In genomic region chr6:114935362-114935761, GRCm38 (mm10) we compare ENCODE assay signal across 21 mouse cellular contexts. TPM values are rescaled to one million over a fixed set of nuclear protein-coding genes. Genes with fewer than 3 reads are reported as not detected.
DNase-seq lines count a peak whose midpoint lies in the region; TF ChIP-seq lines count a peak whose summit lies in the region.
"Had no signal": no experiment of that assay in that cellular context is flagged by ENCODE, and none has a peak within 500 bp of the region (broad histone marks: within the 10 kb centered on the region; RNA-seq: fewer than 3 reads in every experiment).

No protein-coding gene starts in this region.

- no peak overlapping the region for H3K27ac ChIP-seq in kidney, adult 2 months (ENCODE audit: insufficient read depth, low read depth, low read length)
- H3K27ac ChIP-seq: embryonic facial prominence, embryonic 13.5 days; forebrain, embryonic 10.5 days; forebrain, embryonic 12.5 days had no signal

- no peaks in the 10 kb centered on the region for H3K36me3 ChIP-seq in kidney, adult 2 months (ENCODE audit: control insufficient read depth, insufficient read depth, low read length)
- H3K36me3 ChIP-seq: embryonic facial prominence, embryonic 13.5 days; embryonic facial prominence, embryonic 15.5 days; forebrain, embryonic 10.5 days; forebrain, embryonic 12.5 days had no signal

- peak; percentile 53 for DNase-seq in kidney, adult 2 months
- no peak for DNase-seq in kidney, postnatal 25 days
- DNase-seq in NIH3T3 (ENCODE audit: low read depth) = peak; percentile 34
- DNase-seq in induced T-regulatory cell, adult 2 months (ENCODE audit: low read depth) = peak; percentile 14
- no peak for DNase-seq in adrenal gland, postnatal 10 days
- DNase-seq: adrenal gland, adult 8-10 months; adrenal gland, postnatal 25 days; cerebellum, adult 11 months; cerebellum, adult 18-20 months; cerebellum, adult 8-10 months; cerebellum, adult 9-11 months; cerebellum, postnatal 14 days; cerebellum, postnatal 36 days; embryo, embryonic 11 days; forebrain, postnatal 0 days had no signal

- H3K27me3 ChIP-seq in kidney, adult 2 months (replicated peaks; ENCODE audit: control insufficient read depth, insufficient read depth, low read length) = no peaks in the 10 kb centered on the region
- H3K27me3 ChIP-seq: embryonic facial prominence, embryonic 13.5 days; embryonic facial prominence, embryonic 15.5 days; Patski had no signal

- WGBS in kidney, adult 2 months = 61% methylated on average over 3 of the region's 3 CpGs

- TF ChIP-seq POLR2A in kidney, adult 2 months (IDR thresholded peaks at IDR 0.05; ENCODE audit: low read depth, low read length) = no peak

- TF ChIP-seq CTCF in kidney, adult 2 months (conservative IDR thresholded peaks at IDR 0.05; ENCODE audit: insufficient read depth, insufficient read length, low read depth, low read length) = no peak

- no peak overlapping the region for H3K4me3 ChIP-seq in kidney, adult 2 months (ENCODE audit: insufficient read depth, low read depth, low read length)
- H3K4me3 ChIP-seq: embryonic facial prominence, embryonic 13.5 days; embryonic facial prominence, embryonic 15.5 days; erythroblast, embryonic 14.5 days; forebrain, embryonic 10.5 days; forebrain, embryonic 12.5 days had no signal

- H3K4me1 ChIP-seq in kidney, adult 2 months (ENCODE audit: control insufficient read depth, insufficient read depth, low read length) = peaks cover 25% of the 10 kb centered on the region

RNA-seq across cellular contexts. Expression of gene Vgll4, which starts 34.4 kb away (rescaled TPM):
- polyA plus RNA-seq in kidney, adult 2 months (2012; rRNA removed) = 60.5 and 66.6 TPM in 2 replicates
- 10 to 100 TPM; 82.4 to 93.1 TPM for total RNA-seq in adrenal gland, postnatal 10 days (2021)

Comparison
In these comparisons a context has a peak if more than half of its experiments do, and no peak if none do; other contexts are left out.
1. DNase-seq: peak in kidney, adult 2 months (single experiment), NIH3T3 (single experiment) and induced T-regulatory cell, adult 2 months (single experiment); none in kidney, postnatal 25 days (0 of 2) and adrenal gland, postnatal 10 days (single experiment).